Mouse (Mus musculus): ENCODE data around the gene Ell. TPM values are rescaled to one million over a fixed set of nuclear protein-coding genes. Genes with fewer than 3 reads are reported as not detected.

Ell gene
- 12.7 TPM for polyA plus RNA-seq (2012; fragmentation: generic; extraction: Trizol)

GRCm38 (mm10) chr8:70539077-70539813, at the start of gene Ell:
Gene Ell, plus strand, starts transcription at chr8:70539457.
- Histone ChIP-seq H3K4me2 (ENCODE audit: low read depth) (peak within 1 kb of the TSS; percentile 100), H3K79me2 (ENCODE audit: control insufficient read depth, insufficient read depth) (peaks cover 44% of the 10 kb centered on the region), H3K27me3 (ENCODE audit: control insufficient read depth, insufficient read depth, insufficient read length) (no peaks in the 10 kb centered on the region), H3K36me3 (ENCODE audit: control insufficient read depth, insufficient read depth) (peaks cover 9% of the 10 kb centered on the region), H3ac (ENCODE audit: control insufficient read depth, insufficient read length) (peak within 1 kb of the TSS; percentile 51), H3K4me3 (peak within 1 kb of the TSS; percentile 91)
- no peak for TF ChIP-seq MYOD1 (IDR thresholded peaks at IDR 0.05; ENCODE audit: control insufficient read depth in 1 of 3, insufficient read length in 2 of 3, low read depth in 2 of 3)
- TF ChIP-seq REST (IDR thresholded peaks at IDR 0.05; ENCODE audit: insufficient read depth, insufficient read length), result no peak
- no peak for TF ChIP-seq TCF3 (IDR thresholded peaks at IDR 0.05; ENCODE audit: insufficient read length, low read depth)
- peak; percentile 77 for TF ChIP-seq SRF (IDR thresholded peaks at IDR 0.05; ENCODE audit: control insufficient read depth, insufficient read length, low read depth)
- no peak for TF ChIP-seq MAX (IDR thresholded peaks at IDR 0.05; ENCODE audit: low read depth)
- no peak for TF ChIP-seq USF1 (IDR thresholded peaks at IDR 0.05; ENCODE audit: low read depth)
- no peak for TF ChIP-seq CEBPB (IDR thresholded peaks at IDR 0.05; ENCODE audit: insufficient read depth, poor library complexity, severe bottlenecking)
- TF ChIP-seq POLR2AphosphoS2 (IDR thresholded peaks at IDR 0.05; ENCODE audit: insufficient read length, low read depth), result peak; percentile 97
- TF ChIP-seq POLR2A (IDR thresholded peaks at IDR 0.05; ENCODE audit: insufficient read length, low read depth), result peak; percentile 96
- no peak for TF ChIP-seq MYOG (IDR thresholded peaks at IDR 0.05; ENCODE audit: control insufficient read depth in 1 of 3, insufficient read depth in 1 of 3, insufficient read length in 2 of 3, low read depth in 2 of 3)
- no peak for TF ChIP-seq TCF12 (IDR thresholded peaks at IDR 0.05; ENCODE audit: insufficient read depth, poor library complexity, severe bottlenecking)
- TF ChIP-seq E2F4 (IDR thresholded peaks at IDR 0.05; ENCODE audit: insufficient read depth), result peak; percentile 41

- Histone ChIP-seq H3K4me3 (no peak overlapping the region), H3K36me3 (ENCODE audit: control insufficient read depth, insufficient read depth) (no peaks in the 10 kb centered on the region), H3K4me2 (ENCODE audit: low read depth) (peak overlapping the region; percentile 67), H3K27me3 (ENCODE audit: control insufficient read depth, insufficient read depth, insufficient read length) (no peaks in the 10 kb centered on the region), H3ac (ENCODE audit: control insufficient read depth, insufficient read length) (no peak overlapping the region), H3K79me2 (ENCODE audit: control insufficient read depth, insufficient read depth) (peaks cover 7% of the 10 kb centered on the region)
- TF ChIP-seq MYOD1 (IDR thresholded peaks at IDR 0.05; ENCODE audit: control insufficient read depth in 1 of 3, insufficient read length in 2 of 3, low read depth in 2 of 3) (peak in 1 of 3 experiments; percentile 9), TCF3 (IDR thresholded peaks at IDR 0.05; ENCODE audit: insufficient read length, low read depth) (no peak)
Observed at GRCm38 (mm10) chr8:70489576-70489975, 49.7 kb upstream of the Ell start.

GRCm38 (mm10) chr8:70490061-70490879, 49.0 kb upstream of the Ell start:
- Histone ChIP-seq H3K79me2 (ENCODE audit: control insufficient read depth, insufficient read depth) (peaks cover 8% of the 10 kb centered on the region), H3K4me2 (ENCODE audit: low read depth) (peak overlapping the region; percentile 67), H3K36me3 (ENCODE audit: control insufficient read depth, insufficient read depth) (no peaks in the 10 kb centered on the region), H3K4me3 (no peak overlapping the region), H3K27me3 (ENCODE audit: control insufficient read depth, insufficient read depth, insufficient read length) (no peaks in the 10 kb centered on the region), H3ac (ENCODE audit: control insufficient read depth, insufficient read length) (no peak overlapping the region)
- TF ChIP-seq MYOD1 (IDR thresholded peaks at IDR 0.05; ENCODE audit: control insufficient read depth in 1 of 3, insufficient read length in 2 of 3, low read depth in 2 of 3) (no peak), MYOG (IDR thresholded peaks at IDR 0.05; ENCODE audit: control insufficient read depth in 1 of 3, insufficient read depth in 1 of 3, insufficient read length in 2 of 3, low read depth in 2 of 3) (no peak), SRF (IDR thresholded peaks at IDR 0.05; ENCODE audit: control insufficient read depth, insufficient read length, low read depth) (no peak), CEBPB (IDR thresholded peaks at IDR 0.05; ENCODE audit: insufficient read depth, poor library complexity, severe bottlenecking) (no peak), E2F4 (IDR thresholded peaks at IDR 0.05; ENCODE audit: insufficient read depth) (no peak), TCF12 (IDR thresholded peaks at IDR 0.05; ENCODE audit: insufficient read depth, poor library complexity, severe bottlenecking) (no peak), TCF3 (IDR thresholded peaks at IDR 0.05; ENCODE audit: insufficient read length, low read depth) (no peak), POLR2AphosphoS2 (IDR thresholded peaks at IDR 0.05; ENCODE audit: insufficient read length, low read depth) (no peak), POLR2A (IDR thresholded peaks at IDR 0.05; ENCODE audit: insufficient read length, low read depth) (no peak), USF1 (IDR thresholded peaks at IDR 0.05; ENCODE audit: low read depth) (no peak), REST (IDR thresholded peaks at IDR 0.05; ENCODE audit: insufficient read depth, insufficient read length) (no peak)

- no peaks in the 10 kb centered on the region for H3K27me3 ChIP-seq (ENCODE audit: control insufficient read depth, insufficient read depth, insufficient read length)
- peaks cover 9% of the 10 kb centered on the region for H3K79me2 ChIP-seq (ENCODE audit: control insufficient read depth, insufficient read depth)
- no peak for TF ChIP-seq TCF3 (IDR thresholded peaks at IDR 0.05; ENCODE audit: insufficient read length, low read depth)
- no peak for TF ChIP-seq POLR2A (IDR thresholded peaks at IDR 0.05; ENCODE audit: insufficient read length, low read depth)
- no peak for TF ChIP-seq REST (IDR thresholded peaks at IDR 0.05; ENCODE audit: insufficient read depth, insufficient read length)
- TF ChIP-seq MAX (IDR thresholded peaks at IDR 0.05; ENCODE audit: low read depth), result no peak
- no peak for TF ChIP-seq E2F4 (IDR thresholded peaks at IDR 0.05; ENCODE audit: insufficient read depth)
- TF ChIP-seq MYOG (IDR thresholded peaks at IDR 0.05; ENCODE audit: control insufficient read depth in 1 of 3, insufficient read depth in 1 of 3, insufficient read length in 2 of 3, low read depth in 2 of 3), result no peak
- no peak for TF ChIP-seq POLR2AphosphoS2 (IDR thresholded peaks at IDR 0.05; ENCODE audit: insufficient read length, low read depth)
- no peak for TF ChIP-seq TCF12 (IDR thresholded peaks at IDR 0.05; ENCODE audit: insufficient read depth, poor library complexity, severe bottlenecking)
- TF ChIP-seq CEBPB (IDR thresholded peaks at IDR 0.05; ENCODE audit: insufficient read depth, poor library complexity, severe bottlenecking), result no peak
- no peak for TF ChIP-seq SRF (IDR thresholded peaks at IDR 0.05; ENCODE audit: control insufficient read depth, insufficient read length, low read depth)
- no peak for TF ChIP-seq USF1 (IDR thresholded peaks at IDR 0.05; ENCODE audit: low read depth)
- no peak for TF ChIP-seq MYOD1 (IDR thresholded peaks at IDR 0.05; ENCODE audit: control insufficient read depth in 1 of 3, insufficient read length in 2 of 3, low read depth in 2 of 3)
- no peak overlapping the region for H3K4me3 ChIP-seq
- no peak overlapping the region for H3K4me2 ChIP-seq (ENCODE audit: low read depth)
- no peaks in the 10 kb centered on the region for H3K36me3 ChIP-seq (ENCODE audit: control insufficient read depth, insufficient read depth)
- H3ac ChIP-seq (ENCODE audit: control insufficient read depth, insufficient read length), result no peak overlapping the region
Observed at GRCm38 (mm10) chr8:70490880-70491495, 48.3 kb upstream of the Ell start.
